Mouse (Mus musculus) lung, postnatal 36 days (tissue): Measurements from ENCODE around the gene Wdsub1.
A peak's percentile ranks its signal among the peaks of the same experiment; 100 is the strongest.
"Not testable (repeated sequence)": the region's sequence is repeated elsewhere in the genome, so short reads cannot be mapped to it uniquely, and the experiment has no call there.

Experiments
- DNase-seq: peaks from one replicate; pipeline ENCODE4 v3.0.0; 2022; ENCODE audit warnings: mixed read lengths

Gene Wdsub1

GRCm38 (mm10) chr2:59881831-59882741 lies at the start of gene Wdsub1:
Gene Wdsub1 (minus strand): TSS chr2:59882591.
- peak; percentile 96 for DNase-seq

- DNase-seq = no peak
Observed at GRCm38 (mm10) chr2:59913610-59914009, 31.2 kb upstream of the Wdsub1 start.

GRCm38 (mm10) chr2:59908048-59908447 lies 25.7 kb upstream of the Wdsub1 start:
- DNase-seq = no peak

- no peak for DNase-seq
Observed at GRCm38 (mm10) chr2:59904007-59904406, 21.6 kb upstream of the Wdsub1 start.

- DNase-seq = no peak
Observed at GRCm38 (mm10) chr2:59898666-59899065, 16.3 kb upstream of the Wdsub1 start.

GRCm38 (mm10) chr2:59898105-59898504 lies 15.7 kb upstream of the Wdsub1 start:
- no peak for DNase-seq

- no peak for DNase-seq
Observed at GRCm38 (mm10) chr2:59896837-59897236, 14.4 kb upstream of the Wdsub1 start.

- peak; percentile 38 for DNase-seq
Observed at GRCm38 (mm10) chr2:59896400-59896799, 14.0 kb upstream of the Wdsub1 start.

- peak; percentile 45 for DNase-seq
Observed at GRCm38 (mm10) chr2:59889699-59890098, 7.3 kb upstream of the Wdsub1 start.

- peak; percentile 9 for DNase-seq
Observed at GRCm38 (mm10) chr2:59882742-59883281, 421 bp upstream of the Wdsub1 start.

GRCm38 (mm10) chr2:59881404-59881803 lies 987 bp downstream of the Wdsub1 start:
- no peak for DNase-seq

- no peak for DNase-seq
Observed at GRCm38 (mm10) chr2:59878221-59878620, 4.2 kb downstream of the Wdsub1 start.

- no peak for DNase-seq
Observed at GRCm38 (mm10) chr2:59877335-59877734, 5.1 kb downstream of the Wdsub1 start.

- no peak for DNase-seq
Observed at GRCm38 (mm10) chr2:59876482-59876881, 5.9 kb downstream of the Wdsub1 start.

- DNase-seq = no peak
Observed at GRCm38 (mm10) chr2:59870526-59870925, 11.9 kb downstream of the Wdsub1 start.

- DNase-seq = no peak
Observed at GRCm38 (mm10) chr2:59862618-59863017, 19.8 kb downstream of the Wdsub1 start.

GRCm38 (mm10) chr2:59854363-59854762 lies 28.0 kb downstream of the Wdsub1 start:
- no peak for DNase-seq

- no peak for DNase-seq
Observed at GRCm38 (mm10) chr2:59853543-59853942, 28.8 kb downstream of the Wdsub1 start.

GRCm38 (mm10) chr2:59852916-59853315 lies 29.5 kb downstream of the Wdsub1 start:
- DNase-seq = no peak

- DNase-seq = not testable (repeated sequence)
Observed at GRCm38 (mm10) chr2:59851885-59852284, 30.5 kb downstream of the Wdsub1 start.

GRCm38 (mm10) chr2:59843848-59844247 lies 38.5 kb downstream of the Wdsub1 start:
- DNase-seq = no peak

- no peak for DNase-seq
Observed at GRCm38 (mm10) chr2:59843156-59843555, 39.2 kb downstream of the Wdsub1 start.

GRCm38 (mm10) chr2:59842556-59843008 lies 39.8 kb downstream of the Wdsub1 start:
- DNase-seq = no peak

GRCm38 (mm10) chr2:59841944-59842343 lies 40.4 kb downstream of the Wdsub1 start:
- peak; percentile 17 for DNase-seq
